ENCODE assay signal across 8 mouse cellular contexts in genomic region chr10:30803587-30804253, GRCm38 (mm10). TPM values are rescaled to one million over a fixed set of nuclear protein-coding genes. Genes with fewer than 3 reads are reported as not detected.
DNase-seq lines count a peak whose midpoint lies in the region; ATAC-seq and TF ChIP-seq lines count a peak whose summit lies in the region.

No protein-coding gene starts in this region.

- TF ChIP-seq POLR2A in bone marrow, adult 2 months (IDR thresholded peaks at IDR 0.05; ENCODE audit: borderline replicate concordance, control insufficient read depth, low read depth, low read length) = no peak

- no peak for DNase-seq in heart, adult 11 months
- DNase-seq in 416B (ENCODE audit: low read depth) = peak; percentile 73
- peak; percentile 38 for DNase-seq in forebrain, embryonic 14.5 days (ENCODE audit: low spot score)
- peak; percentile 65 for DNase-seq in splenic B cell, adult 2 months (ENCODE audit: low read depth, low spot score)
- DNase-seq in adrenal gland, adult 8-10 months = no peak

- H3K9me3 ChIP-seq in heart, embryonic 14.5 days (ENCODE audit: control insufficient read depth, low read length) = no peaks in the 10 kb centered on the region
- no peaks in the 10 kb centered on the region for H3K9me3 ChIP-seq in forebrain, embryonic 14.5 days (replicated peaks; ENCODE audit: control insufficient read depth, low read length)
- H3K9me3 ChIP-seq in liver, embryonic 12.5 days (replicated peaks) = no peaks in the 10 kb centered on the region

- WGBS in heart, embryonic 14.5 days = 41% methylated on average over 7 of the region's 7 CpGs
- WGBS in bone marrow, adult 2 months = 13% methylated on average over 7 of the region's 7 CpGs
- 36% methylated on average over 7 of the region's 7 CpGs for WGBS in forebrain, embryonic 14.5 days
- 38% methylated on average over 7 of the region's 7 CpGs for WGBS in liver, embryonic 12.5 days (ENCODE audit: insufficient replicate concordance)

- peak overlapping the region; percentile 90 to 93 for H3K4me3 ChIP-seq in heart, embryonic 14.5 days (ENCODE audit: control insufficient read depth in 1 of 2, insufficient read depth in 1 of 2, low read depth in 1 of 2, low read length in 2 of 2)
- peak overlapping the region; percentile 93 for H3K4me3 ChIP-seq in bone marrow, adult 2 months (replicated peaks; ENCODE audit: control insufficient read depth, low read depth, low read length)
- H3K4me3 ChIP-seq in forebrain, embryonic 14.5 days (ENCODE audit: low read depth, low read length) = peak overlapping the region; percentile 77
- H3K4me3 ChIP-seq in liver, embryonic 12.5 days = peak overlapping the region; percentile 82

- H3K27me3 ChIP-seq in heart, embryonic 14.5 days (ENCODE audit: control insufficient read depth, insufficient read depth, low read length) = no peaks in the 10 kb centered on the region
- no peaks in the 10 kb centered on the region for H3K27me3 ChIP-seq in forebrain, embryonic 14.5 days (replicated peaks; ENCODE audit: control insufficient read depth, insufficient read depth, low read length)
- peaks cover 6% of the 10 kb centered on the region; the same call in 1 of the 2 replicates for H3K27me3 ChIP-seq in liver, embryonic 12.5 days (replicated peaks)
- H3K27me3 ChIP-seq in splenic B cell, adult 2 months (ENCODE audit: control insufficient read depth, insufficient read depth, low read length, poor library complexity, severe bottlenecking) = no peaks in the 10 kb centered on the region

- TF ChIP-seq CTCF in bone marrow, adult 2 months (IDR thresholded peaks at IDR 0.05; ENCODE audit: control insufficient read depth, insufficient read depth, low read length) = no peak

- peak overlapping the region; percentile 93 to 96 for H3K27ac ChIP-seq in heart, embryonic 14.5 days (replicated peaks in 1 of 2; ENCODE audit: control insufficient read depth in 1 of 2, insufficient read depth in 1 of 2, low read depth in 2 of 2, low read length in 2 of 2)
- peak overlapping the region; percentile 98 for H3K27ac ChIP-seq in bone marrow, adult 2 months (ENCODE audit: control insufficient read depth, insufficient read depth, low read depth, low read length, poor library complexity)
- peak overlapping the region; percentile 96 for H3K27ac ChIP-seq in forebrain, embryonic 14.5 days (ENCODE audit: low read depth, low read length)
- H3K27ac ChIP-seq in liver, embryonic 12.5 days = peak overlapping the region; percentile 97

- H3K4me2 ChIP-seq in heart, embryonic 14.5 days (ENCODE audit: low read length) = peak overlapping the region; percentile 75
- peak overlapping the region; percentile 65 for H3K4me2 ChIP-seq in forebrain, embryonic 14.5 days (ENCODE audit: low read length)
- peak overlapping the region; percentile 81 for H3K4me2 ChIP-seq in liver, embryonic 12.5 days

- peak overlapping the region; percentile 90 for H3K9ac ChIP-seq in heart, embryonic 14.5 days (ENCODE audit: low read length)
- peak overlapping the region; percentile 92 for H3K9ac ChIP-seq in forebrain, embryonic 14.5 days (ENCODE audit: low read length)
- peak overlapping the region; percentile 90 for H3K9ac ChIP-seq in liver, embryonic 12.5 days

- ATAC-seq in heart, embryonic 14.5 days (ENCODE audit: insufficient number of reproducible peaks, insufficient read depth, low FRiP score, low read depth) = no peak
- ATAC-seq in forebrain, embryonic 14.5 days = no peak; the same call in 1 of the 2 replicates
- no peak for ATAC-seq in liver, embryonic 12.5 days

- no peaks in the 10 kb centered on the region for H3K36me3 ChIP-seq in heart, embryonic 14.5 days (ENCODE audit: control insufficient read depth, insufficient read depth, low read length)
- no peaks in the 10 kb centered on the region for H3K36me3 ChIP-seq in forebrain, embryonic 14.5 days (ENCODE audit: control insufficient read depth, insufficient read depth, low read length)
- no peaks in the 10 kb centered on the region for H3K36me3 ChIP-seq in liver, embryonic 12.5 days
- no peaks in the 10 kb centered on the region for H3K36me3 ChIP-seq in splenic B cell, adult 2 months (ENCODE audit: control insufficient read depth, insufficient read depth, low read length, poor library complexity, severe bottlenecking)

- peaks cover 3 to 9% of the 10 kb centered on the region in 2 experiments; a peak in 2 of 4 replicates for H3K4me1 ChIP-seq in heart, embryonic 14.5 days (ENCODE audit: control insufficient read depth in 2 of 2, insufficient read depth in 2 of 2, low read length in 2 of 2)
- no peaks in the 10 kb centered on the region; the same call in 1 of the 2 replicates for H3K4me1 ChIP-seq in bone marrow, adult 2 months (ENCODE audit: control insufficient read depth, insufficient read depth, low read length)
- peaks cover 2% of the 10 kb centered on the region; the same call in 1 of the 2 replicates for H3K4me1 ChIP-seq in forebrain, embryonic 14.5 days (ENCODE audit: control insufficient read depth, insufficient read depth, low read length)
- H3K4me1 ChIP-seq in liver, embryonic 12.5 days = peaks cover 26% of the 10 kb centered on the region

RNA-seq across cellular contexts. Expression of gene Ncoa7, which starts 0.6 kb away (rescaled TPM):
- 8.3 and 9.4 TPM in 2 replicates for polyA plus RNA-seq in heart, embryonic 14.5 days (2014; fragmentation: Nextera tagmentation; extraction: Ambion mirVana)
- polyA plus RNA-seq in bone marrow, adult 2 months (2011; ENCODE audit: insufficient read depth, insufficient read length, low replicate concordance, missing spikeins) = 26.2 and 35.6 TPM in 2 replicates
- polyA plus RNA-seq in forebrain, embryonic 14.5 days (2014; fragmentation: Nextera tagmentation; extraction: Ambion mirVana) = 7.1 and 10.3 TPM in 2 replicates
- 12.9 and 14.2 TPM in 2 replicates for polyA plus RNA-seq in liver, embryonic 12.5 days (2016; fragmentation: Nextera tagmentation; extraction: Ambion mirVana)
- total RNA-seq in adrenal gland, adult 8-10 months (2022) = 10 to 100 TPM; 29.2 to 46.0 (median 37.0) TPM

RNA-seq across cellular contexts. Expression of gene Hey2, which starts 38.9 kb away (rescaled TPM):
- polyA plus RNA-seq in heart, embryonic 14.5 days (2014; fragmentation: Nextera tagmentation; extraction: Ambion mirVana) = 36.2 and 38.0 TPM in 2 replicates
- polyA plus RNA-seq in bone marrow, adult 2 months (2011; ENCODE audit: insufficient read depth, insufficient read length, low replicate concordance, missing spikeins) = 0.50 and 0.77 TPM in 2 replicates
- 3.1 and 3.6 TPM in 2 replicates for polyA plus RNA-seq in forebrain, embryonic 14.5 days (2014; fragmentation: Nextera tagmentation; extraction: Ambion mirVana)
- 0.49 and 0.65 TPM in 2 replicates for polyA plus RNA-seq in liver, embryonic 12.5 days (2016; fragmentation: Nextera tagmentation; extraction: Ambion mirVana)
- total RNA-seq in adrenal gland, adult 8-10 months (2022) = 1 to 10 TPM; 1.5 to 2.1 (median 1.8) TPM

Comparison
In these comparisons a context has a peak if more than half of its experiments do, and no peak if none do; other contexts are left out.
1. DNase-seq: peak in 416B (single experiment), forebrain, embryonic 14.5 days (single experiment) and splenic B cell, adult 2 months (single experiment); none in heart, adult 11 months (single experiment) and adrenal gland, adult 8-10 months (single experiment).
2. Peak in every context shown above with its lines, with median percentiles within 50 percentile points of each other: H3K27ac ChIP-seq, H3K4me2 ChIP-seq, H3K4me3 ChIP-seq and H3K9ac ChIP-seq.